33 mouse cellular contexts compared by ENCODE assay signal in the genomic region with DNA sequence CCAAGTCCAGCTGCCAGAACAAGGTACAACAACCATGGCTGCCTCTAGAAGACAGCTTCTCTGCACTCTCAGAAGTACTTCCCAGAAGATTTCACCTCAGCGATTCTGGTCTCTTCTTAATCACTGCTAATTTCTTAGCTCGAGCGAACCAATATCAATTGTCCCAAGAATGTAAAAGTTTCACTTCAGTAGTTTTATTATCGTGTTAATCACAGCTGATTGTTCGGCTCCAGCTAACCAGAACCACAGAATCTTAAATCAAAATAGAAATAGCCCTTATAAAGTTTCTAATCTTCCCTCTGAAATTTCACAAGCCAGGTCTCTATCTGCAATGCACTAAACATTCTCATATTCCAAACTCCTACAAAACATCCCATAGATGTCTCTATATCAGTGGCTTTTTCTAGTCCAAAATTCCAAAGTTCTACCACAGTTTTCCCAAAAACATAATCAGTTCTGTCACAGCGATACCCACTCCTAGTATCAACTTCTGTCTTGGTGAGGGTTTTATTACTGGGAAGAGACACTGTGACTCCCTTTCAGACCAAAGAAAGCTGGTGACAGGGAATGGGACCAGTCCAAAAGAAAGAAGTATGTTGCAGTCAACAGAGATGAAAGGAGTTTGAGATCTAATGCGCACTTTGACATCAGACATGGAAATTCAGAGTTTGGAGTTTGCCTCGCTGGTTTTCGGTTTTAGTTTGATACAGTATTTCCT.
"Had no signal": no experiment of that assay in that cellular context is flagged by ENCODE, and none has a peak within 500 bp of the region (broad histone marks: within the 10 kb centered on the region; RNA-seq: fewer than 3 reads in every experiment).

No protein-coding gene starts in this region.

- ATAC-seq: liver, embryonic 12.5 days; liver, postnatal 0 days; lung, postnatal 0 days; midbrain, embryonic 13.5 days; midbrain, embryonic 15.5 days; midbrain, embryonic 16.5 days had no signal

- H3K4me2 ChIP-seq: limb, embryonic 12.5 days; limb, embryonic 13.5 days; limb, embryonic 15.5 days; liver, embryonic 11.5 days; liver, embryonic 12.5 days; liver, embryonic 13.5 days; liver, embryonic 15.5 days; lung, embryonic 14.5 days; lung, embryonic 15.5 days; midbrain, embryonic 11.5 days; midbrain, embryonic 12.5 days; midbrain, embryonic 13.5 days; midbrain, embryonic 15.5 days; neural tube, embryonic 12.5 days; neural tube, embryonic 13.5 days had no signal

- H3K9ac ChIP-seq: limb, embryonic 12.5 days; limb, embryonic 13.5 days; limb, embryonic 15.5 days; liver, embryonic 12.5 days; liver, embryonic 13.5 days; liver, embryonic 14.5 days; liver, embryonic 15.5 days; liver, postnatal 0 days; lung, embryonic 14.5 days; lung, embryonic 15.5 days; midbrain, embryonic 12.5 days; midbrain, embryonic 13.5 days; midbrain, embryonic 15.5 days; neural tube, embryonic 12.5 days; neural tube, embryonic 13.5 days had no signal

- DNase-seq: left cerebral cortex, postnatal 4 days; liver; liver, embryonic 13.5 days; liver, postnatal 0 days; lung, adult 18-20 months; lung, adult 2 months; lung, embryonic 14.5 days; lung, postnatal 10 days; lung, postnatal 14 days; lung, postnatal 36 days; lung, postnatal 4 days; midbrain, embryonic 14.5 days had no signal

- H3K4me1 ChIP-seq: limb, embryonic 10.5 days; limb, embryonic 12.5 days; limb, embryonic 13.5 days; limb, embryonic 15.5 days; liver, embryonic 12.5 days; liver, embryonic 13.5 days; liver, embryonic 15.5 days; lung, embryonic 15.5 days; megakaryocyte, embryonic 14.5 days; midbrain, embryonic 10.5 days; midbrain, embryonic 12.5 days; midbrain, embryonic 13.5 days; midbrain, embryonic 15.5 days; neural tube, embryonic 12.5 days; neural tube, embryonic 13.5 days had no signal

- H3K27ac ChIP-seq: limb, embryonic 10.5 days; limb, embryonic 12.5 days; limb, embryonic 13.5 days; limb, embryonic 15.5 days; liver, embryonic 12.5 days; liver, embryonic 13.5 days; liver, embryonic 14.5 days; liver, embryonic 15.5 days; lung, embryonic 15.5 days; macrophage; midbrain, embryonic 10.5 days; midbrain, embryonic 12.5 days; midbrain, embryonic 13.5 days; midbrain, embryonic 15.5 days; neural tube, embryonic 12.5 days; neural tube, embryonic 13.5 days had no signal

- H3K36me3 ChIP-seq: limb, embryonic 10.5 days; limb, embryonic 12.5 days; limb, embryonic 13.5 days; limb, embryonic 15.5 days; liver, embryonic 12.5 days; liver, embryonic 13.5 days; liver, embryonic 15.5 days; lung, embryonic 15.5 days; midbrain, embryonic 10.5 days; midbrain, embryonic 12.5 days; midbrain, embryonic 13.5 days; midbrain, embryonic 15.5 days; neural tube, embryonic 12.5 days; neural tube, embryonic 13.5 days had no signal

- H3K9me3 ChIP-seq: limb, embryonic 10.5 days; limb, embryonic 12.5 days; limb, embryonic 13.5 days; limb, embryonic 15.5 days; liver, embryonic 12.5 days; liver, embryonic 13.5 days; liver, embryonic 15.5 days; lung, embryonic 15.5 days; midbrain, embryonic 10.5 days; midbrain, embryonic 12.5 days; midbrain, embryonic 13.5 days; midbrain, embryonic 15.5 days; neural tube, embryonic 12.5 days; neural tube, embryonic 13.5 days had no signal

- H3K27me3 ChIP-seq: limb, embryonic 12.5 days; limb, embryonic 13.5 days; limb, embryonic 15.5 days; liver, embryonic 12.5 days; liver, embryonic 13.5 days; liver, embryonic 15.5 days; lung, embryonic 15.5 days; megakaryocyte, embryonic 14.5 days; midbrain, embryonic 12.5 days; midbrain, embryonic 13.5 days; midbrain, embryonic 15.5 days; neural tube, embryonic 12.5 days; neural tube, embryonic 13.5 days had no signal

- H3K4me3 ChIP-seq: limb, embryonic 10.5 days; limb, embryonic 12.5 days; limb, embryonic 13.5 days; limb, embryonic 15.5 days; liver, embryonic 12.5 days; liver, embryonic 13.5 days; liver, embryonic 15.5 days; lung, embryonic 15.5 days; megakaryocyte, embryonic 14.5 days; midbrain, embryonic 10.5 days; midbrain, embryonic 12.5 days; midbrain, embryonic 13.5 days; midbrain, embryonic 15.5 days; myocyte; neural tube, embryonic 12.5 days; neural tube, embryonic 13.5 days had no signal
